Mouse (Mus musculus) common myeloid progenitor, adult 5-6 weeks (primary cell): Measurements from ENCODE around the gene Nln. TPM values are rescaled to one million over a fixed set of nuclear protein-coding genes. Genes with fewer than 3 reads are reported as not detected.

Source experiments
- ATAC-seq: replicated peaks from 2 replicates; pipeline ENCODE4 v1.8.0; 2016; ENCODE audit warnings: low read depth, mild to moderate bottlenecking, moderate TSS enrichment, inconsistent platforms; ENCODE audit not compliant: poor library complexity, severe bottlenecking
- total RNA-seq: library from RNA; stranded (forward); fragments of 200-1000, 187-1606 nt; gene quantifications from 2 replicates; pipeline ENCODE4 v1.2.3, GENCODE M21; 2017

The Nln gene
- total RNA-seq, 1 experiment from 2014 or later: 44.7 TPM

DNA sequence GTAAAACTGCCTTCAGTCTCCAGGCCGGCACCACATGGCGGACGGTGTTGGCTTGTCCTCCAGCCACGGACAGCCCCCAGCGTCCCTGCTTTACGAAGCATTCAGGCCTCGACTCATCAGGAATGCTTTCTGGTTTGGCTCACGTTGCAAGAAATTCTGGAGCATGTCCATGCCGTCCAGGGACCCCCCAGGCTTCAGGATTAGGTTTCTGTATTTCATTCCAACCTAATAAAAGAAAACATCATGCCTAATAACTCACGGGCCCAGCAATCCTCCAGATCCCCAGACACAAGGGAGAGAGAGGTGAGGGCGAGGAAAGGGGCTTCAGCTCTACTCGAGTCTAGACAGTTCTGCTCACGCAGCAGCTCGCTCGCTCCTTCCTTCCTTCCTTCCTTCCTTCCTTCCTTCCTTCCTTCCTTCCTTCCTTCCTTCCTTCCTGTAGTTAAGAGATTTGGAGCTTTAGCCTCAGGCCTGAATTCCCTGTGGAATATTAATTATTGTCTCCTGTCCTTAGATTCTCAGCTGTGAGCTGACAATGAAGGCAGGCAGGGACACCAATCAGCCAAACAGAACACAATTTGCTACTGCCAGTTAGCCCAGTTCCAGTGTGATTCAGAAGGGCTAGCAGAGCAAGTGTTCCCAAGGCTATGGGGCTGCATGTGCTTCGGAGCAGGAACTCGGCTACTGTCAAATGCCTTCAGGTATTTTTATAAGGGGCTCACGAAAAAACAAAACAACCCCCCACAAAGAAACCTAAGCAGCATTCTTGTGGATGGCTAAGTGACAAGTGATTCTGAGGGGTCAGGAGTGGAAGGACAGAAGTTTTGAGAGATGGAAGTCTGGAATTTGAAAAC is 84.3 kb downstream of the Nln start:
- no peak for ATAC-seq

DNA sequence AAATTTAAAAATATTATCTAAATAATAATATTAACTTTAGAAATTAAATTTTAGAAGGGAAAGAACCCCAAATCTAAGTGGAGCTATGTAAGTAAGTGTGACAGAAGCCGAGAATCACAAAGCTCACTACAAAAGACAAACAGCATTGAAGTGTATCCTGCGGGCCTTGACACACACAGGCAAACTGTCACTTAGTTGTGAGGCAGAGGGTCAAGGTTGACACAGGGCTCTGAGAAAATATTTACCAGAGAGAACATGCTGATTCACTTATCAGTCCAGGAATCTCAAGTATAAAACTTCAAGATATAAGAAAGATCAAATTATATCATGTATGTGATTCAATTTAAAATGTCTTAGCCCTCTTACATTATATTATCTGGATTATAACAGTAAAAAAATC is 85.1 kb downstream of the Nln start:
- no peak for ATAC-seq

DNA sequence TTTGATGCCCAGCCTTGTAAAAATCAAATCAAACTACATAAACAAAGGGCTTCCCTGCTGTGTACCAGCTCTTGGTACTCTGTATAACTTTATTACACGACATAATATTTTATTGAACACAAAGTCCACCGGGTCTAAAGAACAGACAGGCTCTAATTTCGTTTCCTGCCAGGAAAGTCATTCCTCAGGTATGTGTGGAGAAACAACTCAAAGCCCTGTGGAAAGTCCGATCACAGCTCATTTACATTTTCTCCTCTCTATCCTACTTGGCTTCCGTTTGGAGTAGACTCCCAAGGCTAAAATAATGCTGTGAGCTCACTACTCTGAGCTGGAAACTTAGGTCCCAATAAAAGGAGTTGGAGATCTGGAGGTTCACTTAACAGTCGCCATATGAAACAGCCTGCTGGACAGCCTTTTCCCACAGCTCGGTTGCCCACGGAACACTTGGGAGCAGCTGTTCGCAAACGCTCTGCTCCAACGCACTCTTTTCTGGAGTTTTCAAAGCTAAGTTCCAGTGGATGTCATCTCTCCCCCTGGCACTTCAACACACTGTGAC is 86.0 kb downstream of the Nln start:
- ATAC-seq: no peak

DNA sequence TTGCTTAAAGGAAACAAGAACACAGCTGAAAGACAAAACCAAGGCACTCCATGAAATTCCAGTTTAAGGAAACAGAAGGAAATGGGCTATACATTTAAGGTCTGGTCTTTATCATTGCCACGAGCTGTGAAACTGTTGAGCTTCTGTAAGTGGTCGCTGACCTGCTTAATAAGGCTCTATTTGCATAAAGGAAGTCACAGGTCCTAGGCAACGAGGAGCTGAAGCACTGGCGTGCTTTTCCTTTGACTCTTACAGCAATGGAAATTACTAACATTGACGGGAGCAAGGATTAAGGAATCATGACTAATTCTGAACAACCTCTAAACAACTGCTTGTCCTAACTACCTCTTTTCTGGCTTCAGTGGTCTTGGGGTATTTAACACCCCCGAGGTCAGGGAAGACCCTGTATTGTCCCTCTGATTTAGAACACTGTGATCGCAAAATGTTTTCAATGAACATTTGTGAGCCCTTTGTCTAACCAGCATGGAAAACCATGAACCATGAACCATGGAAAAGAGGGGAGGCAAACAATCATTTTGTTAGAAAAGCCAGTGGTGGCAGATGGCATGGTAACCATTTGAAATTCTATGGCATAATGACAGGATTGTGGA is 90.8 kb downstream of the Nln start:
- no peak for ATAC-seq

DNA sequence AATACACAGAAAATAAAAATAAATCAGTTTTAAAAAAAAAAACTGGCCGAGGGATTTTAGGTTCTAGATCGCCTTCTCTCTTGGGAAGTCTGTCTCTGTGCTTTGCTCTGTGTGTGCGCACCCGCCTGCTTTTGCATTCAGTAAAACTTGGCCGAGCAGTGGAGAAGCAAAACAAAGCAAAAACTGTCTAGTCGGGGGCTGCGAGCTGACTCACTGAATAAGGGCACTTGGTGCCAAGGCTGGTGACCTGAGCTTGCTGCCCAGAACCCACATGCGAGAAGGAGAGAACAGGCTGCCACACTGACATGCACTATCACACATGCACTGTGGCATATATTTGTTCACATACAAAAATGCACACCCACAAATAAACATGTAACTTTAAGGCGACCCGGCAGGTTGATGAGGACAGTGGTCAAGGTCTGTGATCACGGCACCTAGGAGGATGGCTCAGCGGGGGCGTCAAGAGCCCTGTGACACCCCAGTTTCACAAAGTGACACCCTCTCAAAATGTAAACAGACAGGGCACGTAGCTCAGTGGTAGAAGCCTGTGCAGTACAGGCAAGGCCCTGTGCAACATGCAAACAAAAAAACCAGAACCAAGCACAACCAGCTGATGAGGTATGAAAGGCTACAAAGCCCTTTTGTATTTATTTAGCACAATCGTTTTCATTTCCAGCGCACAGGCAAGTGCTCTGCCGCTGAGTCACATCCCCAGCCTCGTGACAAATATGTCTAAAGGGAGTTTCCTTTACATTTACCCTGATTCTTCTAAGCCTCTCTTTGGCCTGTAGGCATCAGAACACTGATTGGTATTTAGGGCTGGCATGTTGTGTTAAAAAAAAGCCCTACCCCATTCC is 93.9 kb downstream of the Nln start:
- ATAC-seq: no peak

DNA sequence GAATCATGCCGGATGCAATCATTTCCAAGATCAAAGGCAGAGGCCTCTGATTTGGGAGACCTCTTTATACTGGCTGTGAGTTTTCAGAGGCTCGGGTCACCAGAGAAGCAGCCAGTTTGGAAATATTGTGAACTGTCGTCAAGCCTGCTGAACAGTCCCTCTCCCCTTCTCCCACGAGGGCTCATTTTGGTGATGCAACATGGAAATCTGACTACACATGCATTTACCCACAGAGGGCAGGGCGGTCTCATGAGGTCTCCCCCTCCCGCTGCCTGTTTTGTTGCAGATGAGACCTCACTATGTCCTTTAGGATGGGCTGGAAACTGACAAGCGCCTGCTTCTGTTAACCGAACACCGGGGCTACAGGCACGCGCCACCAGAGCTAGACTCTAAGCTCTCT is 95.4 kb downstream of the Nln start:
- 0 out of 2 replicates have a peak, but pooled peaks have one; percentile 19 for ATAC-seq

DNA sequence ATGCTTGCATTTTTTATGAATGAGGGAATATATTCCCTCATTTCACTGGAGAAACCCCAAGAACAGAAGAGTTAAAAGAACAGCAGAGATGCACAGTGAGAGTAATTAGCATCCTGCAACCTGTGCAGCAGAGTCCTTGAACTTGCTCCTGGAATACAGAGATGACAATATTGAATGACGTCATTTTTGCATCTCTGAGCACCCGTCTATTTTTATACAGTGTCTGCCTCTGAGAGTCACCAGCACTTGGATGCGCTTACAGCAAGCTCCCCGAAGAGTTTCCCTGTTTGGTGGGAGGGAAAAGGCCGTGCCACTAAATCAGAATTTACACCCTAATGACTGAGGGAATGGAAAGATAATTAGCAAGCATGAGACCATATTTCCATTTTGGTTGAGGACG is 96.0 kb downstream of the Nln start:
- ATAC-seq: no peak

DNA sequence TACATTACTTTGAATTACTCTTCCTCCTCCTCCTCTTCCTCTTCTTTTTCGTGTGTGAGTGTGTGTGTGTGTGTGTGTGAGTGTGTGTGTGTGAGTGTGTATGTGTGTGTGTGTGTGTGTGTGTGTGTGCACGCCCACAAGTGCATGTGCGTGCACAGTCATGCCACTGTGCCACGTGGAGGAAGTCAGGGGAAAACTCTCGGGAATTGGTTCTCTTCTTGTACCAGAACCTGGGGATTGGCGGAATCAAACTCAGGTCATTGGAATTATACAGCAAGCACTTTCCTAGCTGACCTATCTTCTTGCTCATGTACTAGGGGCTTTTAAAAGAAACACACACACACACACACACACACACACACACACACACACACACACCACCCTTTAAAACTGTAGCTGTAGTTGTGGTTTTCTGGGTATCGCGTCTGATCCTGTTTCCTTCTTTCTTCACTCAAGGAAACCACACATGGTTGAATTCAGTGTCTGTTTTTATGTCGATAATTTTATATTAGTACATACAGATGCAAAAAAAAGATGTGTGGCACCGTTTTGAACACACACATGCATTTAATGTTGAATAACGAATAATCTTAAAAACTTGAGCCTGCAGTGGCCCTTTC is 97.1 kb downstream of the Nln start:
- peak; percentile 87 for ATAC-seq

DNA sequence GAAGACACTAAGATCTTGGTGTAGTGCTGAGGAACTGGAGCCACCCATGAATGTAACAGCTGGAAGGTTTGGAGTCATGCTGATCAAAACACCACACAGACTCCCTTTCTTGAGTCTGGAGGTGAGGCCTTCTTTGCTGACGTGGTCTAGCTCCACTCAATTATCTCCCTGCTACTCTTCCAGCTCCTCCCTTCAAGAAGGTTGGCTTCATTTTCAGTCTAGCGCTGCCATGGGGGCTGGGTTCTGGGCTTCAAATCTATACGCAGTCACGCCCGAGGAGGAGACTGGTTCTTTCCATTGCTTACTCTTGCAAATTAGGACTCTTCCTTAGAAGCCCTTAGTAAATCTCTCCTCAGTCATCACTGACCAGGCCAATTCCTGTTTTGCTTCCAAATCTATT is 98.1 kb downstream of the Nln start:
- no peak for ATAC-seq

DNA sequence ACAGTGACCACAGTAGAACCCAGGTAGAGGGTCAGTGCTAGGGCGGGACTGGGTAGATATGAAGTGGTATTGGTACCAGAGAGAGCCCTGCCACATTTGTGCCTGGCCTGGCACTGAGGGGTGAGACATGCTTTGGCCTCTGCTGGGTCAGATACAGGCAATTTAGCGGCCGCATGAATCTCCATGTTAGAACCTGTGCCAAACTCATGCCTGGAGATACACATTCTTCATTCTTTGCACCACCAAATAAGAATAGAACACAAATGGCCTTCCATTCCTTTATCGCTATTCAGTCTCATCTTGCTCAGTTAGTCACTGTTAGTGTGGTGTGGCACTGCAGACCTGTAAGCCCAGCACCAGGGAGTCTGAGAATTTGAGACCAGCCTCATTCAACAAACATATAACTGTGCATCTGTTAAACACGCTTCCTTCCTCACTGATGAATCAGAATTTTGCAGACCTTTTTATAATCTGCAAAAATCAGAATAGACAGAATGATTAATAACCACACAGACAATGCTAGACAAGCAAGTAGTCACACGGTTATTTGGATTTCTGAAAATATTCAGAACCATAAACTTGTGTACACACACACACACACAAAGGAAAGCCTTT is 104.1 kb downstream of the Nln start:
- ATAC-seq: no peak

DNA sequence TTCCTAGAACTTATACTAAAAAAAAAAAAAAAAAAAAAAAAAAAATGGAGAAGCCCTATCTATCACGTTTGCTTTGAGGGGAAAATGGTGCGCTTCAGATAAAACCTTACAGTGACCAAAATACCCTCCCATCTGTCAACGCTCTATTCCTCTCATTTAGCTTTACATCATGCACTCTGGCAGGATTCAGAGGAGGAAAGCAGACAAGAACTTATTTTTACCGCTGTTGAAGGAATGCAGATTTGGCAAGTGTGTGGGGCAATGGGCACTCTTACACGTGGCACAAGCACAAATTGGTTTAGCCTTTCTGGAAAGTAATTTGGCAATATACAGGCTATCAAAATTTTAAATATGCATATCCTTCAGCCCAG is 115.3 kb downstream of the Nln start:
- peak; percentile 97 for ATAC-seq

DNA sequence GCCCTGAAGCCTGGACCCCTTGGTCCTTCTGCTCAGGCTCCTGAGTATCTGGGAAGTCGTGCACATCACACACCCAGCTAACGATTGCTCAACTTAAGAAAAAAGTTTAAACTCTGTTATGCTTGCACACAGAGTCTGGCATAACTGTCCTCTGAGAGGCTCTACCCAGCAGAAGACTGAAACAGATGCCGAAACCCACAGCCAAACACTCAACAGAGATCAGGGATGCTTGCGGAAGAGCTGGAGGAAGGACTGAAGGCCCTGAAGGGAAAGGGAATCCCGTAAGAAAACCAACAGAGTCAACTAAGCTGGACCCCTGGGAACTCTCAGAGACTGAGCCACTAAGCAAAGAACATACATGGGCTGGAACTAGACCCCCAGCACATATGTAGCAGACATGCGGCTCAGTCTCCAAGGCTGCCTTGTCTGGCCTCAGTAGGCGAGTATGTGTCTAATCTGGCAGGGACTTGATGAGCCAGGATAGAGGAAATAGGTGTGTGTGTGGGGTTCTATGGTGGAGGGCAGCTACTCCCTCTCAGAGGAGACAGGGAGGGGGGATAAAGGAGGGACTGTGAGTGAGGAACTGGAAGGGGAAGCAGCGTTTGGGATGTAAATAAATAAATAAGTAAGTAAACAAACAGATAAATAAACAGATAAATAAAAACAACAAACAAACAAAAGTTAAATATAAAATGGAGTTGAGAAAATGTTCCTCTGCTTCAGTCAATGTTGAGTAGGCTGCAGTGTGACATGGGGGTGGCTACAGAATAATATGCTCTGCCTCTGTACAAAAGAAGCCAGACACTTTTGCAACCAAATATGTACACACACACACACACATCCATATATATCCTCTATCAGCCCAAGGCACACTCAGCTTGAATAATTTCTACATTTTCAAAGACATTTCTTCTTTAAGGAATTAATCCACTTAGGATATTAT is 116.0 kb downstream of the Nln start:
- peak; percentile 46 for ATAC-seq

DNA sequence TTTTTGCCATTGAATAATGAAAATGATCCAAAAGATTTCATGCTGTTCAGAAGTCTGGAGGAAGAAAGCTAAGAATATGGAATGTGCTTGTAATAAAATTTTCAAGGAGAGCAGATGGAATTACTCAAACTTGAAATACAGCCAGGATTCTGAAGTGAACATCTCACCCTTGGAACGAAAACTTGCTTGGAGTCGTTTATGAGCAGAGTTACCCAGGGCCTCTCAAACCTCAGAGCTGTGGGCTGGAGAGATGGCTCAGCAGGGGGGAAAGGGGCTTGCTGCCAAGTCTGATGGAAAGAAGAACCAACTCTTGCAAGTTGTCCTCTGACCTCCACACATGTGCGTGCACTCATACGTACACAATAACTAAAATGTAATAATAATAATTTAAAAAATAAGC is 122.8 kb downstream of the Nln start:
- peak; percentile 84 for ATAC-seq

DNA sequence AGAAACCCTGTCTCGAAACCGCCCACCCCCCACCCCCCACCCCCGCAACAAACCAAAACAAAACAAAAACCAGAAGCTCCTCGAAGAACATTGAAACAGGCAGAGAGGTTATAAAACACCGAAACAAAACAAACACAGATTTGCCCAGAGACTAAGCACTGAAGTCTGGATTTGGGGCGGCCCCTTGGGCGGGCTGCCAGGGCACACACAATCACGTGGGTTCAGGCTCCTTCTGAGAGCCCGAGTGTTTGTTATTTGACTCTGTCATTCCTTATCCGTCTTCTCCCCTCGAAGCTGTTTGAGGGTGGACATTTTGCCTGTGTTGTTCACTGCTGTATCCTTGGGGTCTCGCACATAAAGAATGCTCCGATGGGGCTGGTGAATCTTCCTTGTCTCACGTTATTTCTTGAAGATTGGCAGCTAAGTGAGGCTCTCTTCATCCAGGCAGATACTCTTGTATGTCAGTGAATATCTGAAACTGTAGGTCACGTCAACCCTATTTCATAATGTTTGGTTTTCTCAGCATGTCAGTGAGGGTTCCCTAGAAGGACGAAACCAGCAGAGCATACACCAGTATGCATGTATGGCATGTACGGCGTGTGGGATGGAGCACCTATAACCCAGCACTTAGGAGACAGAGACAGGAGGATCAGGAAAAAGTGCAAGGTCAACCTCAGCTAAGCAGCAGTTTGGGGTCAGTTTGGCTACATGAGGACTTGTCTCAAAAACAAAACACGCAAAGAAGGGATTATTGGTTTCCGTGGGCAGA is 123.7 kb downstream of the Nln start:
- ATAC-seq: no peak

DNA sequence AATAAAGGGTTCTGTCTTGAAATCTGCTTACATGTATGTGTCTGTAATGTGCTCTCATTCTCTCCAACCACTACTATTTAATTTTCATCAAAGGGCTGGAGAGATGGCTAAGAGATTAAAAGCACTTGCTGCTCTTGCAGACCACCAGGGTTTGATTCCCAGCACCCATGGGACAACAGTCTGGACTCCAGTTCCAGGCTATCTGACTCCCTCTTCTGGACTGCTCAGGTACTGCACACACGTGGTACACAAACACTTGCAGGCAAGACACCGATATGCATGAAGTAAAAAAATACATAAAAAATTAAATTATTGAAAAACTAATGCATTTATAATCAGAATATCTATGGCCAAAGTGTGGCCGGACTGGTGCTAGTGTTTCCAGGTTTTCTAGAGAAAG is 127.0 kb downstream of the Nln start:
- no peak for ATAC-seq

DNA sequence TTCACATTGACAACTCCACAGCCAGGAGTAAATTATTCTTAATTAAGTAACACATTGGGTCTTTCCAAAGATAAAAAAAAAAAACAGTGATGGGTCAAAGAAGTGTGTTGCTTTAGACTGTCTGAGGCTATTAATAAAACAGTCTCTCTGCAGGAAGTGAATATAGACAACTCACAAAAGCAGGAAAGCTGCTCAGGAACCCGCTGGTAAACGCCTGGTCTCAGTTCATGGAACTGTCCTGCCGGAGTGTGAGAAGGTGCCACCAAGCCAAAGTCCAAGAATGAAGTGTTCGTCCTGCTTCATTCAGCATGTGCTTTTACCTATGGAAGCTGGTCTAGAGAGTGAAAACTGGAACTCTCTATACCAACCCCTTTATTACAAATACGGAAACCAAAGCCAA is 129.0 kb downstream of the Nln start:
- ATAC-seq: no peak

DNA sequence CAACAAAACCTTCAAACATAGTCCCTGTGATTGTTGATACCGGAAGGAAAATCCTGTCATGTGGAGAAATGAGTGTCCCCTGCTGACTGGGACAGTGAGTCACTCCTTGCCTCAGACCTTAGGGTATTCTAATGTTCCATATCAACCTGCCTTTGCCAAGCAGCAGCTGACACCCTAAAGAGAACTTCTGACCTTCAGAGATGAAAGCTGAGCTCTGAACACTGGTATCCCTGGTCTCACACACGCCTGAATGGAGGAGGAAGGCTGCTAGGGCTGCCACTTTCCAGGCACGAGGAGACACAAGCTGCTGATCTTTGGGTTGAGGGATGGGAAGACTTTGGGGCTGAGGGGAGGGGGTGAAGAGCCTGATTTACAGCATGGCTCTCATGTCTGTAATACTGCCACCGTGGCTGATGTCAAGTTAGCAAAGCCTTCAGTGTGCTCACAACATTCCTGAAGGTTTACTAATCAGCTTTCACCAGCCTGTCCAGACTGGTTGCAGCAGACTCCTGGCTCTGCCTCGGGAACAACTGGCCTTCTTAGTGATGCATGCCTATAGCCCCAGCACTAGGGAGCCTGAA is 131.0 kb downstream of the Nln start:
- ATAC-seq: no peak

DNA sequence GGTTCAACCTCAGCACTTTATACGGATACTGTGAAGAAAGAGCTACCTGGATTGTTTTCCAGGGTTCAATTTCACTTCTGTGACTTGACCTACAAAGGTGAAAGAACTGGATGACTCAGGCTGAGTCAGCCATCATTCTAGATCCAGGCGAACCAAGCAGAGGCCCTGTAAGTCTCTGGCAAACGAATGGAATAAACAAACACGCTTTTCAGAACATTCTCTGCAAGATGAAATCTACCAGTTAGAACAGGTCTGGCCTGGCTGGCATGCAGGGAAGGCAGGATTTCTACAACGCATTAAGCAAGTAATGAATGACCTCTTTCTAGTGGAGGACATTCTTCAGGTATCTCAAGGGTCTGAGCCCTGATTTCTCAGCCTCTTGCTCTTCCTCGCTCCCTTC is 131.6 kb downstream of the Nln start:
- ATAC-seq: no peak
